Mouse (Mus musculus) heart, postnatal 0 days (tissue): ENCODE measurements around the gene Twsg1.
A peak's percentile ranks its signal among the peaks of the same experiment; 100 is the strongest.

Experiments
- CTCF ChIP-seq: IDR thresholded peaks from 2 replicates; pipeline ENCODE4 v1.5.1; 2016; ENCODE audit warnings: antibody characterized with exemption, control low read depth, low read depth
- EP300 ChIP-seq: IDR thresholded peaks from 2 replicates; pipeline ENCODE4 v1.6.1; 2016; ENCODE audit warnings: antibody characterized with exemption, low read depth

DNA sequence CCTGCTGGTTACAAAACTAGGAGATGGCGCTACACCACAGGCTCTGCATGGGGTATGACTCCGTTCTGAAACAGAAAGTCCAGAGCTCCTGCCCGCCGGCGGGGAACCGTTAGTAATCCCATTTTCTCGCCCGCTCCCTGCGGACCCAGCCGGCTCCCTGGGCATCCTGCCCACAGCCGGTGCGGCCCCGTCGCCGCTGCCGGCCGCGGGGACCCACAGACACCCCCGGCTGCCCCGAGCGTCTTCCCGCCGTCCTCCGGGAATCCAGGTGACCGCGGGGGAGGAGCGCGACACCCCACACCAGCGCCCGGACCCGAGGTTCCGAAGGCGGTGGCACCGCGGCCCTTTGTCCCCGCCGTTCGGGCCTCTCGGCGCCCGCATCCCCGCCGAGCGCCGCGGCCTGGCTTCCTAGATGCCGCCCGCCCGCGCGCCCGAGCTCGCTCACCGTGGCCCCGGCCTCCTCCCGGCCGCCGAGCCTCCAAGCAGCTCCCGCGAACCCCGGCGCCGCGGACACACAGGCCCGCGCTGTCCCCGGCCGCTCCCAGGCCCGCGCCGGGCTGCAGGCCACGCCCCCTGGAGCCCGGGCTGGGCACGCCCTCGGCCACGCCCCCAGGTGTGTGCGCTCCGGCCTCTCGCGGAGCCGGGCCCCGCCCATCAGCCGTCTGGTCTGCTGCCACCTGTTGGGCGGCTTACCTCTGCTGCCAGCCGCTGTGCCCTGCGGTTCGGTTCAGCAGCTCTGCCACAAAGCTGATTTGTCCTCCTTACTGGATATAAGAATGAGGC is at the start of gene Twsg1:
- TF ChIP-seq CTCF, result peak; percentile 76
- no peak for TF ChIP-seq EP300
